Mouse (Mus musculus) G1E (cell line): ENCODE measurements around the gene Nkx2-5.

Experiments used
- CTCF ChIP-seq: IDR thresholded peaks from 2 replicates; pipeline ENCODE4 v1.5.1; 2012; ENCODE audit warnings: low read depth, low read length, inconsistent platforms, mixed read lengths
- GATA1 ChIP-seq: IDR thresholded peaks from 2 replicates; pipeline ENCODE4 v1.6.1; 2012; ENCODE audit warnings: borderline replicate concordance, low read length, inconsistent platforms, mixed read lengths
- GATA2 ChIP-seq: IDR thresholded peaks from 2 replicates; pipeline ENCODE4 v1.6.1; 2012; ENCODE audit warnings: low read depth, low read length, inconsistent platforms, borderline replicate concordance
- TAL1 ChIP-seq: conservative IDR thresholded peaks from 2 replicates; pipeline ENCODE4 v1.6.1; 2012; ENCODE audit warnings: low read depth, low read length, inconsistent platforms, mixed read lengths

- no peak for TF ChIP-seq CTCF
- no peak for TF ChIP-seq GATA1
- no peak for TF ChIP-seq GATA2
- TF ChIP-seq TAL1, result no peak
These were observed 10.4 kb downstream of the Nkx2-5 start for GRCm38 (mm10) chr17:26834302-26834965.
